Mouse (Mus musculus): ENCODE data around the gene Grid1.

GRCm38 (mm10) chr14:34839898-34840297, 20.0 kb downstream of the Grid1 start:
- TF ChIP-seq CTCF (IDR thresholded peaks at IDR 0.05; ENCODE audit: extremely low read depth, insufficient read depth, low read length), result no peak
- TF ChIP-seq POLR2A (IDR thresholded peaks at IDR 0.05; ENCODE audit: extremely low read depth, insufficient read depth, low read length), result no peak

All from cortical plate, adult 2 months (tissue).